Mouse (Mus musculus) adrenal gland, adult 18-20 months (tissue): ENCODE measurements at regions not wholly inside any gene's neighbourhood (a gene's known extent, or its start where the extent isn't known, plus 50 kb on each side); places are given as distances from the start of the nearest gene placed in this dataset.

Experiments used
- DNase-seq, 2 experiments: peaks; one replicate each; pipeline ENCODE4 v3.0.0; 2021 to 2022; ENCODE audit warnings: low spot score in 2 of 2

DNA sequence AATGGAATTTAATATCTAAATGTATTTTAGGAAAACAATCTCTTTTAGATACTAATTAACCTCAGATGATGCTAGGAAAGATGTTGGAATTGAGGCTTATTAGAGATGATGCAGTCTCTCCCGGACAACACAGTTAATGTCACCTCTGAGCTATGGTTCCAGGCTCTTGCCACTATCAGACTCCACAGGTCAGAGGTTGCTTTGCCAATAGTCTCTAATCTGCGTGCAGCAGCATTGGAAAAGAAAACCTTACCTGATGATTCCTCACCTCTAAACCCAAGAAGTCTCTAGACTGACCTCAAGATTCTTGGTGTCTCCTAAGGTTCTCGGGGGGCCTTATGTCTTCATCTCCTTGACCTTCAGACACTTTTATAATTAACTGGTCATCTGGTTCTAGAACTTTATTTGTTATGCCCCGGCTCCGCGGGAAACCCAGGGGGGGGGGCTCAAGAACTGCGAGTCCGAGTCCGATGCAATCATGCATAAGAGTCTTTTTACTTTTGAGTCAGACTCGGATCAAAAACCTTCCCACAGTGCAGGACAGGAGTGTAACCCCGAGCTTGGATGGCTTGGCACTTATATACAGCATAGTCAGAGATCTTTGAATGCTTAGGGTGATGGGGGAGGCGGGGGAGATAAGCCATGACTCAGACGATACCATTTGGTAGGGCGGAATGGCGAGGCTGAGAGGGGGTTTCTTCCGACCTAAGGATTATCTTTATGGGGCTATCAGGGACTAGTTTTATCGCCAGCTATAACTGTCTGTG lies 626.9 kb downstream of the Zfp706 start:
- DNase-seq: no peak

DNA sequence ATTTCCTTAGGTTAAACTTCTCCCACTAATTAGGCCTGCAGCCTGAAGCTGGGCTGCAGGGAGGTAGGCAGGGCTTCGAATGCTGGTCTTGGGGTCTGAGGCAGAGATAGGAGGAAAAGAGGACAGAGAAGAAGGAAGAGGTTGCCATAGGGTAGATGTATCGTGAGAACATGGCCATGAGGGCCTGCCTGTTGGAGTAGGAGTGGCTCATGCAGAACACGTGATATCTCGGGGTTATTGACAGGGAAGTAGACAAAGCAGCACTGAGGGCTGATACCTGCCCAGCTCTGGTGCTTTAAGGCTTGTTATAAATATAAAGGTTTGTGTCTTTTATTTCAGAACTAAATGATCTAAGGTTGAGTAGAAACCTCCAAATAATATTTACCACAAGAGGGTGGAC lies 628.9 kb downstream of the Zfp706 start:
- DNase-seq: no peak

DNA sequence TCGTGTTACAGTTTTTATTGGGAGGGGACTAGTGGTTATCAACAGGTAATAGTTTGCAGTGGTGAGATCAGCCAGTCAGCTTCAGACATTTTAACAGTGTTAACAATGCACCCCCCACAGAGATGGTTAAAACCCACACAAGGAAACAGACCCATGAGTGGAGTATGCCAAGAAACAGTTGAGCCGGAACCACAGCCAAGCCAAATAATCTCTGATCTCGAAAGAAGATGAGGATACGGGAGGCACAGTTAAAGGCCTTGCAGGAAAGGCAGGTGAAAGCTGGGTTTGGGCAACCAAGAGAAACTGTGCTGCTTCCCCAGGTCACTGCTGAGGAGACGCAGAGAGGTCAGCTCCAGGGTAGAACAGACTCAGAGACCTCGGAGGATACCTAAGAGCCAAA lies 631.0 kb downstream of the Zfp706 start:
- DNase-seq: no peak

DNA sequence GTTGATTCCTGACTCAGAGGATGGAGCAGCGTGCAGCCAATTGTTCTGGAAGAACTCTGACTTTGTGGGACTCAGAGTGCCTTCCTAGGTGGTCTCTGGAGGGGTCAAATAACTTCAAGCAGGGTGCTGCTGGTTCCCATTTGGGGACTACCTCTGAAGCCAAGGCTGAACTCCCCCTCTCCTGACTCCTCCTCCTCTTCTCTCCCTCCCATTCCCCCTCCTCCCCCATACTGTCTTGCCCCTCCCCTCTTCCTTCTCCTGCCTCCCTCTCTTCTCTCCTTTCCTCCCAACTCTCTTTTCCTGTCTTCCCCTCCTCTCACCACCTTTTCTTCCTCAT lies 632.1 kb downstream of the Zfp706 start:
- DNase-seq: no peak

DNA sequence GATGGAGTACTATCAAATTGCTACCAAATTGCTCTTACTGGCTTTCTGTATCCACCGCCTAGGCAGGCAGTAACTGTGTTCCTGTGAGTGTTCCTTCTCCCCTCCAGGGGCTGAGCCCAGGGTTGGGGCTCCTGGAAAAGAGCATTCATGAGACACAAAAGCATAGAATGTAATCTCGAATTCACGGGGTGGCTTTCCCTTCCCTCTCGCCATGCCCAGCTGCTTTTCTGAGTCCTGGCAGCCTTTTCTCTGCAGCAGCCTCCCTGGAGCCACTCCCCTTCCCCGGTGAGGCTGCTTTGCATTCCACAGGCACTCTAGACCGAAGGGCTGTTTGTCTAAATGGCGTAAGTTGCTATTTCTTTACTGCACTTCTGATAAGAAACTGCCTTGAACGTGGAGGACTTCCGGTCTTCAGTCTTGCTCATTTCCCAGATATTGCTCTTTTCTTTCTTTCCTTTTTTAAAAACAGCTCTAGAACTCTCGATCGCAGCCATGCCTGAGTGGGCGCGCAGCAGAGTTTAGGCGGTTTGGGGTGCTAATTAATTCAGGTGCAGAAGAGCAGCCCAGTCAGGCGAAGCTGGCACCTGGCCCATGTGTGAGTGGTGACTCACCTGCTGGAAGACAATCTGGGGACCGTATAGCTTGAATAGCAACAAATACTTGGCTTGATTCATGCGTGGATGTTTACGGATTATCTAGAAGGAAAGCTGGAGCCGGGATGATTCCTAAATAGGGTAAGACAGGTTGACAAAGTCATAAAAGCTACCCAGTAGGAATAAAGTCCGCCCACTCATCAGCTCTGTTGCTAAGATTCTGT lies 632.6 kb downstream of the Zfp706 start:
- DNase-seq: peak; percentile 39 to 61

DNA sequence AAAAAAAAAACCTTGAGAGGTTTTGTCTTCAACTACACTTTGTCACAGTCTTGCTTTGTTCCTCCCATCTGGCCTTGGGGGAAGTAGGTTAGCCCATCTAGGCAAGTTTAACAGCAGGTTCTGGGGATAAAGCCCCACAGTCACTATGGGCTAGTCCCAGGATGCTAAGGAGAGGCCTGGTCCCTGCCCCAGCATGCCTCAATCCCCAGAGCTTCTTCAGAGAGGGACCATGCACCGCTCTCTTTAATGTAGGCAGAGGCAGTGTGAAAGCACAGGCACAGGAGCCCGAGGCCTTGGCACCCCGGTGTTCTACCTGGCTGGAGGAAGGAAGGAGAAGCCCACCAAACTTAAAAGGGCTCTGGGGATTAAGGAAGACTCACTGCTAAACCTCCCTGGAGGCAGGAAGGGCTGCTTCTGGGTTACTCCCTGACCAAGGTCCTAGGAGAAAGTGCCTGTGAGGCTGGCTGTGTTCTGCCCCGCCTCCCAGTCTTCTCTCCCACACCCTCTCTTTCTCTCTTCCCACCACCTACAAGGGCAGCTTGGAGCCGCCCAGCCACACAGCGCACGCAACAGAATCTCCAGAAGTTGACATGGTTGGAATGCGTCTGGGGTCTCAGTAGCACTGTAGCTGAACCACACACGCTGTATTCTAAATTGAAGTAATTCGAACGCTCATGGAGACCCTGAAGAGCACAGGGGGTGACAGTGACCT lies 633.5 kb downstream of the Zfp706 start:
- DNase-seq: peak in 1 of 2 experiments; percentile 24

DNA sequence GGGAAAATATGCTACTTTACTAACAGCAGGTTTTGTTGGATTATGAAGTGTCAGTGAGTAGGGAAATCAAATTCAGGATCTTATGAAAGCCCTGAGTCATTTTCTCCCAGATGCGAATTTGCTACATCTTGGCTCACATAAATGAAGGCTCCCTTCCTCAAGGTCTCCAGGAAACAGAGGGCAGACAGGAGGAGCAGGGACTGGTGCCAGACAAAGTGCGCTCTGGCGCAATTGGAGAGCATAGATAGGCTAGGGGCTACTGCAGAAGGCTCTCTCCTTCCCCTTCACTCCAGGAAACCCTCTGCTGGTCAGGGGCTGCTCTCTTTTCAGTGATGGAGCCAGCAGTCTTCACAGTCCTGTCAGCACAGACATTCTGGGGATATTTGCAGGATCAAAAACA lies 634.1 kb downstream of the Zfp706 start:
- DNase-seq: peak in 1 of 2 experiments; percentile 47

DNA sequence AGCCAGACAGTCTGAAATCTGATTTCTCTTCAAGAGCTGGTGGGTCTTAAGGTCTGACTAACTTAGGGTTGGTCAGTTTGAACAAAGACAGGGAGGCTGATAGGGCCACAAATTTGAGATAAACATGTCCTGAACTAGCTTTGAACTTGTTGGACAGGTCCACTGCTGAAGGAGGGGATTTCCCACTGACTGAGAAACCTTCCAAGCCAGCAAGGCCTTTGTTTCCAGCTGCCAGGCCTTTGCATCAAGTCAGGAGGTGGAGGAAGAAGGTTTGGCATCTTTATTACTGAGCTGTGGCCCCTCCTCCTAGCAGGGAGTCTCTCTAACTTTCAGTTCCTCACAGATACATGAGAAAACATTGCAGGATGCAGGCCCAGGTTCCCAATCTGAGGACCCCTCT lies 636.2 kb downstream of the Zfp706 start:
- no peak for DNase-seq

DNA sequence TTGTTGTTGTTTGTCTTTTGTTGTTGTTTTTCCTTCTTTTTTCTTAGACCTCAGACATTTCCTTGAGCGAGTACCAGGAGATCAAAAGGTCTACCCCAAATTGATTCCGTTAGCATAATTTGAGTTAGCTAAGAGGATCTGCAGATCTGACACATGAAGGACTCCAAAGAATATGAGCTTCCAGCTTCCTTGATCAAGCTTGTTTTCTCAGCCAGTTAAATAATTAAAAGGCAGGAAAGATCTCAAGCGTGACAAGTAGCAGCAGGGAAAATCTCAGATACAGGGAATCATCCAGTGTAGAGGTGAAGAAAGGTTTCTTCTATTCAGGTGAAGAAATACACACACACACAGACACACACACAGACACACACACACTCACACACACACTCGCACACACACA lies 636.7 kb downstream of the Zfp706 start:
- no peak for DNase-seq

DNA sequence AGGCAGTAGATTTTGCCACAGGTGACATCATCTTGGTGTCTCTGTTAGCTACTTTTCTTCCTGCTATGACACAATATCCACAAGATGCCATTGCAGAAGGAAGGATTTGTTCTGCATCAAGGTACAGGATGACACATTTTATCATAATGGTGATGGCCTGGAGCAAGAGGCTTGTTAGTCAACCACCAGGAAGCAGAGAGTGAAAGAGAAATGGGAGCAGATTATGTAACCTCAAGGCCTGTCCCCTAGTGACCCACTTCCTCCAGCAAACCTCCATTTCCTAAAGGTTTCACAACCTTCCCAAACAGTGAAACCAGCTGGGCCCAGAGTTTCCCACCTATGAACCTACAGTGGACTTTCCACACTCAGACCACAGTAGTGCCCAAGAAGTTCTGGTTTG lies 640.3 kb downstream of the Zfp706 start:
- DNase-seq: no peak

DNA sequence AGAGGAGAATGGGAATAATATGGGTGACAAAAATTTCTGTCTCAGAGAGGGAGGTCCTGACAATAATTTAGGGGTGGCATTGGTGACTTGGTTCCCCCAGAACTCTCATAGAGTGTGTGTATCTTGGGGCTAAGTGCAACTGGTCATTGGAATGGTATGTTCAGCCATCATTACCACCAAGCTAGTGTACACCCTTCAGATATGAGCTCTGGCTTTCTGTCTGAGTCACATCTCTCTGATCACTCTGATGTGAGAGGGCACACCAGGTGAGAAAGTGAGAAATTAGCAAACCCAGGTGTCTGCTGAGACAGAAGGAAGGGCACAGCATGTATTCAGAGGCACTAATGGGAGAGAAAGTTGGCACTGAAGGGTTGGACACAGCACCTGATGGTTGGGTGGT lies 642.8 kb downstream of the Zfp706 start:
- DNase-seq: no peak

DNA sequence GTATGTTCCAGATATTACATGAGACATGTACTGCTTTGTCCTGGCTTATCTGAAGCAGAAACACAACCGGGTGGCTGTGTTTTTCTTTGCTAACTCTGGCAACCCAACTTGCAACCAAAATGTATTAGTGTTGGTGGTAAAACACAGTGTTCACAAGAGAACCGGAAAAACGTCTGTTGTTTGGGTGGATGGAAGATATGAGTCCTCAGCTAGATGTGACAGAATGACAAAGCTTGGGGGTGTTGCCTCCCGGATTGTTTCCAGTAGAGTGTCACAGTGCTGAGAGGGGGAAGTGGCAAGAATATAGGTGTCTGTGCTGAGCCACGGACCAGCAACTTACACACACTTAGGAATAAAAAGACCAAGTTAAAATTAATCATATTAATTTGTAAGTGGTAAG lies 643.5 kb downstream of the Zfp706 start:
- DNase-seq: no peak

DNA sequence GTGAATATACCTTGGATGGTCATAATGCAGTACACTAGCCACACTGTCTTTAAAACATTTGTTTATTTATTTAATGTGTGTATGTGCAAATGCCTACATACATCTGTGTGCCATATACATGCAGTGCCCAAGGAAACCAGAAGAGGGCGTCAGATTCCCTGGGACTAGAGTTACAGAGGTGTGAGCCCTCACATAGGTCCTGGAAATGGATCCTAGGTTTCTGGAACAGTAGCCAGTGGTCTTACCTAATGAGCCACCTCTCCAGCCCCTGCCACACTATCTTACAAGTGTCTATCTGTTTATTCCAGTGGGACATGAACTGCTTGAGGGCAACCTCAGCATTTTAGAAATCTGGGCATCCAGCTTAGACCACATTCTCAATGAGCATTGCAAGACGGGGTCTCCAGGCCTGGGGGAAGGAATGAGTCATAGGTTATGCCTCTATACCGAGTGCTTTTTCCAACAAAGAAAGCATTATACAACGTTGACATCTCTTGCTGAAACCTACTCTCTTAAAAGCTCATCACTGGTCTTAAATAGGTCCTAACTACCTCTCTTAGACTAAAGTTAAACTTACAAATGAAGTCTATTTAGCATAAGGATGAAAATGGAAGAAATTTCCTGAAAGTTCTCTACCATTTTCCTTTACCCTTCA lies 644.5 kb downstream of the Zfp706 start:
- no peak for DNase-seq

DNA sequence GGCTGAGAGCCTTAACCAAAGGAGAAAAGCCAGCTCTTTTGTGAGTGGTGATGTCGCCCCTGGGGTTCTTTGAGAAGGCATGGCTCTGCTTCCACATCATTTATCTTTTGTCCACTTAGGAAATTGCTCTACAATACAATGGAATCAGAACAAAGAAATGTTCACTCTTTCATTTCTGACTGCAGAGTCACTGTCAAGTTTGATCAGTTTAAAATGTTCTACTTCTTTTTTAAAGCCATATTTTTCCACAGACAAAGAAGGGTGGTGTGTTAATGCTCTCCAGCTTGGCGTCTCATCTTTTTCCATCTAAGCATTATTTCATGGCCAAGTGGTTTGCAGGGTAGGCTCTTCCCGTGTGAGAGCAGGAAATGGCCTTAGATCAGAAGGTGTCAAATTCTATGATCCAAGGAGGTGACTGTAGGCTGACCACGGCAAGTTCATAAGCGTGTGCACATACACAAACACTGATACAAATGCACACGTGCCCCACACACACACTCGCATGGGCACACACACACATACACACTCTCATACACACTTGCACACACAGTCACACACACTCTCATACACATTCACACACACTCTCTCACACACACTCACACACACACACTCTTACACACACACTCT lies 645.9 kb downstream of the Zfp706 start:
- DNase-seq: no peak

DNA sequence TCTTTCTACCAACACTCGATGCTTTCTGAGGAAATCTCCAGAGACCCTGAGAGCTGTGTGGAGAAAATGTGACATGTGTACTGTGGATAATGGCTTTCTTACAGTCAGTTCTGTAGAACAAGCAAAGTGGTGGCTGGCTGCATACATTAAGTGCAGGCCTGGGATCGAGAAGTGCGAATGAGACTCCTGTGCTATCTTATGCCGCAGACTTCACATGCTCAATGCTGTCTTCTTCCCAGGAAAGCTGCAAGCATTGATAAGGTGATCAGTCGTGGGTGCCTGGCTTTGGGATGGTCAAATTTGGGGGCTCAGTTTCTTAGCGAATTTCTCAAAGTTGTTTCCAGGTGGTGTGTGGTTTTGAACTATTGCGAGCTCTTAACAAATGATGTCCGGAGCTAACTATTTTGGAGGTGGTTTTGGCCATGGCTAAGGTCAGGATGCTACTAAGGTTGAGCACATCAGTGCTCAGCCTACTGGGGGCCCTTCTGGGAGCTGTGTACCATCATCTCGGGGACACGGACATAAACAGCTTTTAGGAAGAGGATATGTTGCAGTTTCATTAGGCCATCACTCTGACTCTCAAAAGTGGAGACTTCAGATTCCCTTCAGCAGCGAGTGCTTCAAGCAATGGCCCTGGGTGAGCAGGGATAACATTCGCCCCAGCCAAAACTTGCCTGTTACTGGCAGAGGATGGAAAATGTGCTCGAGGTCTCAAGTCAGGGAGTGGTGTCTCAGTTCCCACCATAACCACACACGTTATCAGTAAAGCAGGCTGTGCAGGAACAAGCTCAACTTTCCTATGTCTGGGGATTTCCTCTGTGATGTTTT lies 646.7 kb downstream of the Zfp706 start:
- no peak for DNase-seq

DNA sequence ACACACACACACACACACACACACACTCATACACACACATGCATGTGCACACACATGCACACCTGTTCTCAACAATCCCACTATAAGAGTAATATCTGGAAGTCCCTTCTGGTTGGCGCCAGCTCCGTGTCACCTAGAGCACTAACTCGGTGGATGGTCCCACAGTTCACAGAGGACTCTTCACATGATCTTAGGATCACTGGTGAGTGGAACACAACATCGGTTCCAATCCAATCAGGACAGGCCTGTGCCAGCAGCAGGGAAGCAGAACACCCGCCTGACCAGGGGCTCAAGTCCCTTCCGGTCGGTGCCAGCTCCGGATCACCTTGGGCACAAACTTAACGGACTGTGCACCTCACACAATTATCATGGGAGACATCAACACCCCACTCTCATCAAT lies 651.7 kb downstream of the Zfp706 start:
- DNase-seq: no peak

DNA sequence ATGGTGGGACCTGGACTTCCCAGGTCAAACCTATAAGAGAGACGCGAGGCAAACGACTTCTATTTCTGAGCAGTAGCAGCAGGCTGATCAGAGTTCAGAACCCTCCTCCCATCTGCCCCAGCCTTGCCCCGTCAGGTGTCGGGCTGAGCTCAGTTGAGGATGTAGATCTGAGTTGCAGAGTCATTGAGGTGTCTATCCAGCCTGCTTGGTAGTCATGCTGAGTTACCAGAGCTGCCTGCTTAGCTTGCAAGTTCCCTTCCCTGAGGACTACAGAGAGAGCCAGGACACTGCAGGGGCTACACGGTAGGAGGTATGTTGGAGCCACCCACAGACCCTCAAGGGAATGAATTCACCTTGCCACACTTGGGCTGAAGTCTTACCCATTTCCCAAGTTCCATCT lies 653.0 kb downstream of the Zfp706 start:
- no peak for DNase-seq

DNA sequence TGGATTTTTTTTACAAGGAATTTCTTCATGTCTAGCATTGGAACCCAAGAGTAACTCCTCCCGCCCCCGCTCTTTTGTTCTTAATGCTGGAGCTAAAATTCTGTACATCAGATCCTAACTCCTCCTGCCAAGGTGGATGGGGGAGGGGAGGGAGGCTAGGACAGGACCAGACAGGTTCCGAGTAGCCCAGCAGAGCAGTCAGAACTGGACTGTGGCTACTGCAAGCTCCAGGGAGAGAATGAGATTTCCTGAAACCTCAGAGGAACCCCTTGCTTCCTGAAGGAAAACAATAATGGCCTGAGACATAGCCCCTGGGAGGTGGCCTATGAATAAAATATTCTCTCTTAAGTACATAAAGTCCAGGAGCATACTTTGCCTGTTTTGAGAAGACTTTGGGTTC lies 653.8 kb downstream of the Zfp706 start:
- peak in 1 of 2 experiments; percentile 16 for DNase-seq

DNA sequence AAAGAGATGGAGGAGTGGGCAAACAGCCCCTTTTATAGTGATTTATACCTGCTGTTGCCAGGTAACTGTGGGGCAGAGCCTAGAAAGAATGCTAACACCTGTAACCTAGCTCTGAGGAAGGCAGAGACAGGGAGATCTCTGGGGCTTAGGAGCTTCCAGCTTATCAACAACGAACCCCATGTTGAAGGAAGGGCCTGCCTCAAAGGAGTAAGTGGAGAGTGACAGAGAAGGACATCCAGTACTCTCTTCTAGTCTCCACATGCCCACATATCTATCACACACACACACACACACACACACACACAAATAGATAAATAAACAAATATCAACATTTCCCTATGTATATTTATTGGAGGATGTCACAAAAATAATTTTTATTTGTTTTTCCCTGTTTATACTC lies 654.6 kb downstream of the Zfp706 start:
- no peak for DNase-seq

DNA sequence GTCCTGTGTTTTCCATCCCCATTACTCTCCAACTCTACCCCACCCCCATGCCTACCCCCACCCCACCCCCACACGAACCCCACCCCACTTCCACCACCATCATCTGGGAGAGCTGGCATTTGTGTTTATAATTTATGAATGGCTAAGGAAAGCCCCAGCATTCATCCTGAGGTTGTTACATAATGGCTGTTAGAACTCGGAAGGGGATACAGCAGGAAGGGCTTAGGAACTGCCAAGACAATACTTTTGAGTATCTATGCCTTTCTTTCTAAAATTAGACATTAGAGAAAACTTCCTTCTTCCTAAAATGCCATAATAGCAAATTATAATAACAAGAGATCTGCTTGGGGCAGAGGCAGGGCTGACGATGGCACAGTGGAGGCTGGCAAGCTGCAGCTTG lies 655.9 kb downstream of the Zfp706 start:
- DNase-seq: no peak
